Mouse (Mus musculus): ENCODE data around the gene Tpsab1. TPM values are rescaled to one million over a fixed set of nuclear protein-coding genes. Genes with fewer than 3 reads are reported as not detected.

Gene Tpsab1
- 11.6 and 23.7 TPM in 2 replicates for polyA plus RNA-seq (2015; fragmentation: Nextera tagmentation; extraction: Ambion mirVana)

DNA sequence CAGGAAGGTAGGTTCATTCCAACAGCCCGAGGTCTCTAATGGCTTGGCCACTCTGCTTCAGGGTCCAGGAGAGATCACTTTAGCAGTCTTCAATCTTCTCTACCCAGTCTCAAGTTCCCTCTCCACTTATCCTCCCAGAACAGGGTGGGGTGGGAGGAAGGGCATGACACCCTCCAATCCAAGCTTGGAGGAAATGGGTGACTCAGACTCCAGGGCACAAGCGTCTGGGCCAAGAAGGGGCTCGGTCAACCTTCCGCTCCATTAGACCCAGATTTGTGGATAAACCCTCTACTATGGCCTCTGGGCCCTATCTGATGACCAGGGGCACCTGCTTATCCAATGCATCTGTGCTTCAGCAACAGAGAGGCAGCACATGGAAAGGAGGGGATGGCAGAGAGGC, at the start of gene Tpsab1:
Gene Tpsab1, minus strand, starts transcription at position 101 of the 400 bp plus-strand sequence.

DNA sequence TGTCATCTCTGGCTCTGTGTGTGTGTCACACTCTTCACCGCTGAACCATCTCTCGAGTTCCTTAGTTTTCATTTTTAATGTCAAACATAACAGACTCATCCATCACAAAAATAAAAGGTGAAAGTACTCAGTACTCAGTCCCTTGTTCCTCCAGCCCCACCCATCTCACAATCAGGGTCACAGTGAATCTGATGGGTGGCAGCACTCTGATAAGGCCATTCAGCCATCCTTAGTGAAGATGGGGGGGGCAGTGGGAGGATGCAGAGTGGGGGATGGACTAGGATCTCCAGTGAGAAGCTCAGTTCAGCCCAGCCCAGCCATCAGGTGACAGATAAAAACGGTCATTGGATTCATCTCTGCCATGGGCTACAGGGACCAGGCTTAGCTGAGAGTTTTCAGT, 23.6 kb upstream of the Tpsab1 start, which contains the start of gene Tpsg1:
Gene Tpsg1, plus strand, starts transcription at position 301 of the 400 bp plus-strand sequence.

DNA sequence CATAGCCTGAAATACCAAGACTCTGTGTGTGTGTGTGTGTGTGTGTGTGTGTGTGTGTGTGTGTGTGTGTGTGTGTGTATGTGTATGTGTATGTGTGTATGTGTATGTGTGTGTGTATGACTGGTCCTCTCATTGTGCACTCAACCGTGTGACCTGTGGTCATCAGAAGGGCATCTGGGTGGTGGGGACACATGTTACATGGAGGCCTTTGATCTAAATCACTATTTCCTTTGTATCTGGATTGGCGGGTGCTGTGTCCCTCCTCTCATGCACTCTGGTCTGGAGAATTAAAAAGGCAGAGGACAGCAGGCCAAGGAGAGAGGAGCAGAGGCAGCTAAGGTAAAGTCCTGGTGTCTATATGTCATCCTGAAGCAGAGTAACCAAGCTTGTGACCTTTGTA, 20.6 kb upstream of the Tpsab1 start, which contains the start of gene Tpsb2:
Gene Tpsb2, plus strand, starts transcription at position 301 of the 400 bp plus-strand sequence.

DNA sequence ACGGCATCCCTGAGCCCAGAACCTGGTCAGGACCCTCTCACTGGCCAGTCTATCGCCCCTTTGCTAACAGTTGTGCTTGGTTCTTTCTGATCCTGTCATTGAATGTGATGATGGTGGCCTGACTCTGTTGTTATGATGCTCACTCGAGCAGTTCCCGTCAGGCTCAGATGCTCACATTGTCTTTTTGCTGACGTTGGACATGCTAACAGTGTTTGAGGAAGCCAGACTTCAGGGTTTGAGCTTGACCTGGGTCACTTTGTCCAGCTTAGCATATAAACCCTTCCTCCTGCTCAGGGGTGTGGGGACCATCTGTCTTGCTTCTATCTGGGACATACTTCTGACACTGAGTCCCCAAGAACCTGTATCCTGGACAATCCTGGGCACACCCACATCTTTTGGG, 27.0 kb downstream of the Tpsab1 start, which contains the start of gene Prss29:
Gene Prss29, plus strand, starts transcription at position 301 of the 400 bp plus-strand sequence.

DNA sequence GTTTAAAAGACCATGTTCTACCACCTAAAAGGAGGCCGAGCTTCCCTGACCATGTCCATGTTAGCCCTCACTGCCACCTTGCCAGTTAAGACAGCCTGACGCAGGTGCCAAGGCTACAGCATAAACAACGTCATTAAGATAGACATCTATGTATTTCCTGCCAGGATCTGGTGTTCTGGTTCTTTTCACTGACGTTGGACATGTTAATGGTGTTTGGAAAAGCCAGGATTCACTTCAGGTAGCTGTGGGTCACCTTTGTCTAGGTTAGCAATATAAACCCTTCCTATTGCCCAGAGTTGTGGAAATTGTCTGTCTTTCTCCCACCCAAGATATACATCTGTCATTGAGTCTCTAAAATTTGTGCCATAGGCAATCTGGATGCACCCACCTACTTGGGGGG, 37.0 kb downstream of the Tpsab1 start, which contains the start of gene Prss28:
Gene Prss28, plus strand, starts transcription at position 301 of the 400 bp plus-strand sequence.

DNA sequence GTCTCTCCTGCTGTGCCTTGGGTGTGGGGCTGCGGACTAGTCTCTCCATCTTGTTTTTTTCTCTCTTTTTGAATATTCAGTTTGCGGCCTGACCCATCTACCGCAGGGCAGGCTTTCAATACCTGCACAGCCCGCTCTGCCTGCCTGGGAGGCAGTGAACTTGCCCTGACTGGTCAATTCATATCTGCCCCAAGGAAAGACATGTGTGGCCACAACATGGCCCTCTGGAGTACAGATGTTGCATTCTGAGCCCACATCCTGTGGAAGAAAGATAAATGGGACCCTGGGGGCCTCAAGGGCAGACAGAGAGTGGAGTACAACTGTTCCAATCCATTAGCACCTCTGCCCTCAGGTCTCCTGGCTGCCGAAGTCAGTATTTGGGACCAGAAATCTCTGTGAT, 47.3 kb downstream of the Tpsab1 start, which contains the start of gene Prss34:
Gene Prss34, plus strand, starts transcription at position 301 of the 400 bp plus-strand sequence.

Other genes starting within 250 kb of the Tpsab1 start
- 18.4 and 24.4 TPM in 2 replicates for gene Telo2, start 229.6 kb downstream of the Tpsab1 start, polyA plus RNA-seq (2015; fragmentation: Nextera tagmentation; extraction: Ambion mirVana)
- gene Ptx4, start 224.8 kb downstream of the Tpsab1 start, polyA plus RNA-seq (2015; fragmentation: Nextera tagmentation; extraction: Ambion mirVana): not detected in 2 replicates
- 10.8 and 11.8 TPM in 2 replicates for gene Clcn7, start 212.2 kb downstream of the Tpsab1 start, polyA plus RNA-seq (2015; fragmentation: Nextera tagmentation; extraction: Ambion mirVana)
- gene Ccdc154, start 183.1 kb downstream of the Tpsab1 start, polyA plus RNA-seq (2015; fragmentation: Nextera tagmentation; extraction: Ambion mirVana): 0.05 TPM in 1 of 2 replicates, not detected in the other
- not detected in 2 replicates for gene Gm38655, start 170.1 kb downstream of the Tpsab1 start, polyA plus RNA-seq (2015; fragmentation: Nextera tagmentation; extraction: Ambion mirVana)
- 21.3 and 22.5 TPM in 2 replicates for gene BC003965, start 161.0 kb downstream of the Tpsab1 start, polyA plus RNA-seq (2015; fragmentation: Nextera tagmentation; extraction: Ambion mirVana)
- 5.4 and 5.9 TPM in 2 replicates for gene Unkl, start 157.2 kb downstream of the Tpsab1 start, polyA plus RNA-seq (2015; fragmentation: Nextera tagmentation; extraction: Ambion mirVana)
- 26.0 and 28.1 TPM in 2 replicates for gene Gnptg, start 105.4 kb downstream of the Tpsab1 start, polyA plus RNA-seq (2015; fragmentation: Nextera tagmentation; extraction: Ambion mirVana)
- gene Tsr3, start 105.4 kb downstream of the Tpsab1 start, polyA plus RNA-seq (2015; fragmentation: Nextera tagmentation; extraction: Ambion mirVana): 25.2 and 27.2 TPM in 2 replicates
- gene Baiap3, start 89.2 kb downstream of the Tpsab1 start, polyA plus RNA-seq (2015; fragmentation: Nextera tagmentation; extraction: Ambion mirVana): 1.3 and 2.4 TPM in 2 replicates
- gene Ube2i, start 70.9 kb downstream of the Tpsab1 start, polyA plus RNA-seq (2015; fragmentation: Nextera tagmentation; extraction: Ambion mirVana): 345 and 350 TPM in 2 replicates
- 19.5 and 34.4 TPM in 2 replicates for gene Prss34, start 47.2 kb downstream of the Tpsab1 start, polyA plus RNA-seq (2015; fragmentation: Nextera tagmentation; extraction: Ambion mirVana)
- gene Prss28, start 36.9 kb downstream of the Tpsab1 start, polyA plus RNA-seq (2015; fragmentation: Nextera tagmentation; extraction: Ambion mirVana): 0.32 TPM in 1 of 2 replicates, not detected in the other
- gene Prss29, start 26.9 kb downstream of the Tpsab1 start, polyA plus RNA-seq (2015; fragmentation: Nextera tagmentation; extraction: Ambion mirVana): not detected in 2 replicates
- gene Tpsb2, start 20.7 kb upstream of the Tpsab1 start, polyA plus RNA-seq (2015; fragmentation: Nextera tagmentation; extraction: Ambion mirVana): 360 and 832 TPM in 2 replicates
- gene Tpsg1, start 23.7 kb upstream of the Tpsab1 start, polyA plus RNA-seq (2015; fragmentation: Nextera tagmentation; extraction: Ambion mirVana): 1.3 and 3.0 TPM in 2 replicates
- 1.4 and 1.8 TPM in 2 replicates for gene Cacna1h, start 88.2 kb upstream of the Tpsab1 start, polyA plus RNA-seq (2015; fragmentation: Nextera tagmentation; extraction: Ambion mirVana)
- gene Tekt4, start 109.1 kb upstream of the Tpsab1 start, polyA plus RNA-seq (2015; fragmentation: Nextera tagmentation; extraction: Ambion mirVana): not detected in 2 replicates
- not detected in 2 replicates for gene Sstr5, start 151.7 kb upstream of the Tpsab1 start, polyA plus RNA-seq (2015; fragmentation: Nextera tagmentation; extraction: Ambion mirVana)
- gene Sox8, start 225.1 kb upstream of the Tpsab1 start, polyA plus RNA-seq (2015; fragmentation: Nextera tagmentation; extraction: Ambion mirVana): 0.17 and 0.22 TPM in 2 replicates
- gene Lmf1, start 233.5 kb upstream of the Tpsab1 start, polyA plus RNA-seq (2015; fragmentation: Nextera tagmentation; extraction: Ambion mirVana): 6.1 and 7.9 TPM in 2 replicates